Mouse (Mus musculus) cortical plate, adult 2 months (tissue): ENCODE results near the gene Aspn.

ENCODE experiments used
- CTCF ChIP-seq: fragments of 200-500 bp; IDR thresholded peaks from 2 replicates; pipeline ENCODE4 v1.5.1; 2011; ENCODE audit warnings: mild to moderate bottlenecking, control low read depth, low read length; ENCODE audit not compliant: insufficient read depth; ENCODE audit errors: extremely low read depth
- POLR2A ChIP-seq: fragments of 200-500 bp; IDR thresholded peaks from 2 replicates; pipeline ENCODE4 v1.6.1; 2011; ENCODE audit warnings: mild to moderate bottlenecking, low read length, control low read depth; ENCODE audit not compliant: insufficient read depth; ENCODE audit errors: extremely low read depth

DNA sequence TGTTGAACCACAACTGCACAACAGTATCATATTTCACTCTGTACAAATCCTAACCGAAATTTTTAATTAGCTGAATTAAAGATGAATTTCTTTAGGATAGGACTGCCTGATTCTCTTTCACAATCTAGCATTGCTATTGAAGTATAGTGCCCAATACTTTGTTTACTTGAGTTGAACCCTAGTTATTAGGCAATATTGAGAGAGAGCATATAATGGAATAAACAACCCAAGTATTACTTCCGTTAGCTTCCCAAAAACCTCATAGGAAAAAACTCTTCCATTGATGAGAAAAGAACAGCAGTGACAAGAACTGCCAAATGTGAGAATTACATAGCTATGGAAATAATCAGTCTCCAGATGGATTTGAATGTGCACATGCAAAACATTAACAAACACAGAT lies 18.0 kb upstream of the Aspn start:
- TF ChIP-seq CTCF (no peak), POLR2A (no peak)
